Mouse (Mus musculus) stomach, embryonic 15.5 days (tissue): ENCODE results near the gene Gm9936. TPM values are rescaled to one million over a fixed set of nuclear protein-coding genes. Genes with fewer than 3 reads are reported as not detected.
"Not testable (repeated sequence)": the region's sequence is repeated elsewhere in the genome, so short reads cannot be mapped to it uniquely, and the experiment has no call there.

Experiments used
- ATAC-seq: fragments of 200-750 bp; cut with Nextera tagmentation; 2 replicates; pipeline ENCODE4 v1.8.0; 2017; ENCODE audit warnings: low read depth, moderate number of reproducible peaks, moderate TSS enrichment; ENCODE audit not compliant: insufficient read depth, low FRiP score
- H3K27ac ChIP-seq: fragments of 300-500 bp; sonication (generic); 2 replicates; pipeline ENCODE4 v1.5.1; 2015; ENCODE audit warnings: mild to moderate bottlenecking, inconsistent platforms
- H3K27me3 ChIP-seq: fragments of 300-500 bp; sonication (generic); replicated peaks from 2 replicates; pipeline ENCODE4 v1.6.1; 2015; ENCODE audit warnings: inconsistent platforms
- H3K36me3 ChIP-seq: fragments of 300-500 bp; sonication (generic); 2 replicates; pipeline ENCODE4 v1.6.1; 2015; ENCODE audit warnings: inconsistent platforms
- H3K4me1 ChIP-seq: fragments of 300-500 bp; sonication (generic); 2 replicates; pipeline ENCODE4 v1.6.1; 2015; ENCODE audit warnings: inconsistent platforms
- H3K4me2 ChIP-seq: fragments of 300-500 bp; sonication (generic); 2 replicates; pipeline ENCODE4 v1.6.1; 2015; ENCODE audit warnings: mild to moderate bottlenecking, inconsistent platforms
- H3K4me3 ChIP-seq: fragments of 300-500 bp; sonication (generic); replicated peaks from 2 replicates; pipeline ENCODE4 v1.5.1; 2015; ENCODE audit warnings: inconsistent platforms
- H3K9ac ChIP-seq: fragments of 300-500 bp; sonication (generic); 2 replicates; pipeline ENCODE4 v1.6.1; 2015; ENCODE audit warnings: inconsistent platforms
- H3K9me3 ChIP-seq: fragments of 300-500 bp; sonication (generic); 2 replicates; pipeline ENCODE4 v1.6.1; 2016; ENCODE audit warnings: inconsistent platforms
- WGBS: fragments of 180-500 bp; shearing (Covaris S2); methylation state at CpG from one replicate; pipeline ENCODE4 v1.1.7; 2015; 5-methylcytosine and 5-hydroxymethylcytosine counted together
- polyA plus RNA-seq: library from polyadenylated mRNA; unstranded; fragments of >200 nt; fragmentation: Nextera tagmentation; extraction: Ambion mirVana; gene quantifications from 2 replicates; pipeline ENCODE4 v1.2.1, GENCODE M21; 2015

Gene Gm9936
- polyA plus RNA-seq, 1 experiment from 2014 or later = 0.12 TPM

DNA sequence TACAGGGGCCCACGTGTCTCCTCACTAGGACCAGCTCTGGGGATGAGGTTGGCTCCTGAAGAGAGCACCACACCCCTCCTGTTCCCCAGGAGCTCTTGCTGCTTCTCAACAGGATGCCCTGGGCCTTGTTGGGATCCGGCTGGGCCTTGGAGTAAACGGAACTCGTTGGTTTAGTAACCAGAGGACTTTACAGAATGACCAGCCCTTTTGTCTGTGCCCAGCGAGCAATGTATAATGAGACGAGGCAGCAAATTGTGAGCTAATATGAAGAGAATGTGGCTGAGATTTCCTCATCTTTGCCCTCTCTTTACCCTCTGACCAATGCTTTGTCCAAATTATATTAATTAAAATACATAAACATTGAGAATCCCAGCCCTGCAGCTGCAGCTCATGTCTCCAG, 17.8 kb upstream of the Gm9936 start:
- no peak overlapping the region for H3K4me3 ChIP-seq
- ATAC-seq = no peak
- no peaks in the 10 kb centered on the region for H3K4me1 ChIP-seq
- no peaks in the 10 kb centered on the region for H3K27me3 ChIP-seq
- no peak overlapping the region for H3K9ac ChIP-seq
- no peak overlapping the region for H3K4me2 ChIP-seq
- no peak overlapping the region for H3K27ac ChIP-seq
- 54% methylated on average over 6 of the region's 6 CpGs for WGBS
- H3K36me3 ChIP-seq = no peaks in the 10 kb centered on the region
- no peaks in the 10 kb centered on the region for H3K9me3 ChIP-seq

DNA sequence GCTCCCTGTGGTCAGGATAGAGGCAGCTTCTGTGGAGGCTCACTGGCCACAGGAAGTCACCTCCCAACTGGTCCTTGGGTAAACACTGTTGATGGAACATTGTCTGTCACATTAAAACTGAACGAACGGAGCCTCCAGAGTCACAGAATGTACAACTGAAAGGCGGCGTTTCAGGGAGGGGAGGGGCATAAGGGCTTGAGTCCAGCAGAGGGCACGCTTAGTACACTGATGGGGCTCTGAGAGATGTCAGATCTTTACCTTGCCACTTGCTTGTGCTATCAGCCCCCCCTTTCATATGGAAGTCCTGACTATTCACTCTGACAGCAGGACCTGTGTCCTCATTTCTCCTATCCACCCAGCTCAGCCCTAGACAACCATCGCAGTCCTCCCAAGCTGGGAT, 17.4 kb upstream of the Gm9936 start:
- Histone ChIP-seq H3K4me3 (no peak overlapping the region), H3K27me3 (no peaks in the 10 kb centered on the region), H3K27ac (no peak overlapping the region), H3K9me3 (no peaks in the 10 kb centered on the region), H3K4me1 (no peaks in the 10 kb centered on the region), H3K9ac (no peak overlapping the region), H3K36me3 (no peaks in the 10 kb centered on the region), H3K4me2 (no peak overlapping the region)
- no peak for ATAC-seq
- 37% methylated on average over 6 of the region's 6 CpGs for WGBS

DNA sequence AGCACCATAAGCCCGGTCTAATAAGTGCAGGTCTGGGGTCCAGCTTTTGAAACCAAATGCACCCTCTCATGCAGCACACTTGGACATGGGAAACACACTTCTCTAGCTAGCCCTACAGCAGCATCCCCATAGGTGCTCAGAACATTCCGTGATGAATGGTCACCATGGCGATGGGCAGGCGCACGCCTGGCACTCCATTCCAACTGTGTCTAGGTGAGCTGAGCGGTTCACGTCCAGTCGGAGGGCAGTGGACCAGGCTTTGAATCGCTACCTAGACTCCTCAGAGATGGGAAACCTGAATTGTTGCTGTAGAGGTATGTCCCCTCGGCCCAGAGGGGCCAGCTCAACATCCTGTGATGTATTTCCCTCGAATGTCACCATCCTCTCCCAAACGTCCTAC, 6.8 kb upstream of the Gm9936 start:
- no peaks in the 10 kb centered on the region for H3K27me3 ChIP-seq
- no peak overlapping the region for H3K27ac ChIP-seq
- H3K4me2 ChIP-seq = no peak overlapping the region
- WGBS = 90% methylated on average over 12 of the region's 12 CpGs
- H3K4me1 ChIP-seq = no peaks in the 10 kb centered on the region
- H3K36me3 ChIP-seq = no peaks in the 10 kb centered on the region
- H3K9ac ChIP-seq = no peak overlapping the region
- ATAC-seq = no peak
- H3K9me3 ChIP-seq = no peaks in the 10 kb centered on the region
- no peak overlapping the region for H3K4me3 ChIP-seq

DNA sequence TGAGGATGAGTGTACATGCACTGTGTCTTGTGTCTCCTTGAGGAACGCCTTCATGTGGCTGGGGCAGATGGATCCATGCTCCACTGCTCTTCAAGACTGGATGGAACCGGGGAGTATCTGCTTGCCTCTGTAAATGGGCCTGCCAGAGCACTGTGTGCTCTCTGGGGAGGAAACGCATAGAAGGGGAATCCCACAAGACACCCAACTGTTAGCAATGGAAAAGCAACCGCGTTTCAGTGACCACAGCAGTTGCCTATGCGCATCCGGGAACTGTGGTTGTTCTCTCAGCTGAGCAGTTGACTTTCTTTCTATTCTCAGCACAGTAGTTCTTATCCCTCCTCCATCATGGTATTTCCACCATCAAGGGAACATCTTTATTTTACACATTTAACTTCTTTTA, 6.3 kb upstream of the Gm9936 start:
- H3K9ac ChIP-seq = no peak overlapping the region
- 86% methylated on average over 7 of the region's 7 CpGs for whole genome bisulfite sequencing
- no peaks in the 10 kb centered on the region for H3K9me3 ChIP-seq
- ATAC-seq = no peak
- H3K4me2 ChIP-seq = no peak overlapping the region
- no peaks in the 10 kb centered on the region for H3K27me3 ChIP-seq
- H3K36me3 ChIP-seq = no peaks in the 10 kb centered on the region
- no peak overlapping the region for H3K27ac ChIP-seq
- no peak overlapping the region for H3K4me3 ChIP-seq
- no peaks in the 10 kb centered on the region for H3K4me1 ChIP-seq

DNA sequence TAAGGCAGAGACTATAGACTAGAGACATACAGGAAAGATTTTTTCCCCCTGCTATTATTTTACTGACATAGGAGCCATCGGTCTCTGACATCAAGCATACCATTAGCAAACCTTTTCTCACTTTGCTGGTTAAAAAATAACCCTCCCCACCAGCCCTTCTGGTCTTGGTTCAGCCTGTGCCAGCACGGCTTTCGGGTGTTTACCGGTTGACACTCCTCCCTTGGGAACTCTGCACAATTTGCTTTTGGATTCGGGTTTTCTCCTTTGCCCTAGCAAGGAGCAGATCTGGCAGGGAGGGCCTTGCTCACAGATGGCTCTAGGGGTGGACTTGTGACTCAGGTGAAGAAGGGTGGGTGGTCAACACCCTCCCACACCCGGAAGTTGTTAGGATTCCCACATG, 3.2 kb upstream of the Gm9936 start:
- H3K4me2 ChIP-seq = no peak overlapping the region
- H3K4me3 ChIP-seq = no peak overlapping the region
- H3K9ac ChIP-seq = no peak overlapping the region
- no peak for ATAC-seq
- 52% methylated on average over 6 of the region's 6 CpGs for WGBS
- H3K9me3 ChIP-seq = no peaks in the 10 kb centered on the region
- H3K36me3 ChIP-seq = no peaks in the 10 kb centered on the region
- H3K27me3 ChIP-seq = 0 out of 2 replicates have a peak, but pooled peaks cover 10% of the 10 kb centered on the region
- no peak overlapping the region for H3K27ac ChIP-seq
- H3K4me1 ChIP-seq = 0 out of 2 replicates have a peak, but pooled peaks cover 3% of the 10 kb centered on the region

DNA sequence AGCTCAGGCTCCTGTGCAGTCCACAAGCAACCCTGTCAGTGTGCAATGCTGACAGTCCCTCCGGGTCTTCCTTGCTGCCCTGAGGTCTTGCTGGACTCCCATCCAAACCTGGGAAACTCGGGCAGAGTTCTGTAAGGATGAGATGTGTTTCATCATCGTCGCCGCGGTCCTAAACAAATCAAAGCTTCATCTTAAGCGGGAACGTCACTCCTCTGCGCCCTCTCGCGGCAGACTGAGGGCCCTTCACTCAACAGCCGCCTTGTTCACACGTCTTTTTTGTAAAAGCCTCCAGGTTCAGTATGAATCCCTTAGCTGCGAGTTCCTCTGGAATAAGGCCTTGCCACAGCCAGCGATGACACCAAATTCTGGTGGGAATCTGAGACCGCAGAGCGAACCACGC, 771 bp upstream of the Gm9936 start:
- peak overlapping the region; percentile 60 for H3K4me2 ChIP-seq
- H3K4me3 ChIP-seq = peak overlapping the region; percentile 29
- 5% methylated on average over 18 of the region's 18 CpGs for WGBS
- H3K9ac ChIP-seq = no peak overlapping the region
- H3K27ac ChIP-seq = no peak overlapping the region
- H3K27me3 ChIP-seq = 0 out of 2 replicates have a peak, but pooled peaks cover 10% of the 10 kb centered on the region
- no peaks in the 10 kb centered on the region for H3K36me3 ChIP-seq
- 0 out of 2 replicates have a peak, but pooled peaks cover 3% of the 10 kb centered on the region for H3K4me1 ChIP-seq
- ATAC-seq = no peak
- H3K9me3 ChIP-seq = no peaks in the 10 kb centered on the region

DNA sequence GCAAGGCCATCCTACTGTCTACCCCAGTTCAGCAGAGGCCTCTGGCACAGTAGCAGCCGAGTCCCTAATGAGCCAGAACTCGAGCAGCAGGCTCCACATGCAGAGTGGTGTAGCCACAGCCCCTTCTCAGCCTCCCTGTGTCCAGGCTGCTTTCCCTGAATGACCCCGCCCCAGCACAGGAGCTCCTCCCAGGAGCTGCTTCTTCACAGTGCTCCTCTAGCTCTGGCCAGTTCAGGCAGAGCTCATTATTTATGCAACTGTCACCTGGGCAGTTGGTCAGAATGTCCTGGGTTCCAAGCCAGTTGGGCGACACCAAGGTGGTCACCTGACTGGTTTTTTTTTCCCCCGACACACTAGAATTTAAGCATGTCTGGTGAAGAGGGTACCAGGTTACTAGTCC, 5.1 kb downstream of the Gm9936 start, which contains the start of gene 4930519G04Rik:
Gene 4930519G04Rik (plus strand): TSS at position 301 of the 400 bp plus-strand sequence.
- ATAC-seq, H3K9me3 ChIP-seq, H3K27me3 ChIP-seq, H3K9ac ChIP-seq, H3K4me3 ChIP-seq, H3K4me2 ChIP-seq, H3K4me1 ChIP-seq, H3K27ac ChIP-seq, H3K36me3 ChIP-seq: not testable (repeated sequence)
- 80% methylated on average over 3 of the region's 5 CpGs for WGBS

DNA sequence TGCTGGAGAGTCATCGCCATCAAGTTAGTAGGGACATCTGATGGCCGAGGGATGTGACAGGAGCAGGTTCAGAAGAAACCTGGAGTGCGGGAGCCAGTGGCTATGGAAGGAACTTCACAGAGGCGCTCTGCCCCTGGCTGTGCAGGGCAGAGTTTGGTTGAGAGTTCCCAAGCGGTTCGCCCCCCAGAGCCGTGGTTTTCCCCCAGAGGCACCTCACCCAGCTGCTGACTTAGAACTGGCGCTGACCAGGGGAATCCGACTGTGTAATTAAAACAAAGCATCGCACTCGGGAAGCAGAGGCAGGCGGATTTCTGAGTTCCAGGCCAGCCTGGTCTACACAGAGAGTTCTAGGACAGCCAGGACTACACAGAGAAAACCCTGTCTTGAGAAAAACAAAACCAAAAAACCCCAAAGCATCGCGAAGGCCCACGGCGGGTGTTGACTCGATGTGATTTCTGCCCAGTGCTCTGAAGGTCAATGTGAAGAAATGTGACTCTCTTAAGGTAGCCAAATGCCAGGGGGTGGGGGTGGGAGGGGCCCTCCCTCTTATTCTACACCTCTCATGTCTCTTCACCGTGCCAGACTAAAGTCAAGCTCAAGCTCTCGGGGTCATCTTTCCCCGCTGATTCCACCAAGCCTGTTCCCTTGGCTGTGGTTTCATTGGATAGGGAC, 6.8 kb downstream of the Gm9936 start:
- no peak overlapping the region for H3K27ac ChIP-seq
- ATAC-seq = no peak
- H3K4me2 ChIP-seq = no peak overlapping the region
- H3K27me3 ChIP-seq = no peaks in the 10 kb centered on the region
- 80% methylated on average over 20 of the region's 20 CpGs for WGBS
- no peaks in the 10 kb centered on the region for H3K4me1 ChIP-seq
- H3K36me3 ChIP-seq = no peaks in the 10 kb centered on the region
- no peak overlapping the region for H3K9ac ChIP-seq
- H3K9me3 ChIP-seq = no peaks in the 10 kb centered on the region
- no peak overlapping the region for H3K4me3 ChIP-seq

DNA sequence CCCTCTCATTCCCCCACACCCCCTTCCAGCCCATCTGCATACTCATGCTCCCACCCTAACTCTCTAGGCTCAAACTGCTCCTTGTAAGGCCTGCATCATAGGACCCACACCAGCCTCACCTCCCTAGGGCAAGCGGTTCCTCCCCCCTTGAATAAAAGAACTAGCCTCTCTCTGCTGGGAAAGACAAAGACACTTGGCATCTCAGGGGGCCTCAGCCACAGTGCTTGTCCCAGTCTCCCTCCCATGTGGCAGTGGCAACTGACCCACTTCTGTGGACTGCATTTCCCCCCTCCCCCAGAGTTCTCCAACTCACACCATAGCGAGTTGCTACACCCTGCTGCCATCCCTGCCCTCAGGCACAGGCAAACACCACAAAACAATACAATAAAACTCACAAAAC, 14.1 kb downstream of the Gm9936 start:
- H3K9me3 ChIP-seq, H3K4me1 ChIP-seq, H3K9ac ChIP-seq, H3K4me2 ChIP-seq, H3K36me3 ChIP-seq, H3K4me3 ChIP-seq, H3K27me3 ChIP-seq, ATAC-seq, H3K27ac ChIP-seq: not testable (repeated sequence)
- 73% methylated on average over 2 of the region's 2 CpGs for WGBS

DNA sequence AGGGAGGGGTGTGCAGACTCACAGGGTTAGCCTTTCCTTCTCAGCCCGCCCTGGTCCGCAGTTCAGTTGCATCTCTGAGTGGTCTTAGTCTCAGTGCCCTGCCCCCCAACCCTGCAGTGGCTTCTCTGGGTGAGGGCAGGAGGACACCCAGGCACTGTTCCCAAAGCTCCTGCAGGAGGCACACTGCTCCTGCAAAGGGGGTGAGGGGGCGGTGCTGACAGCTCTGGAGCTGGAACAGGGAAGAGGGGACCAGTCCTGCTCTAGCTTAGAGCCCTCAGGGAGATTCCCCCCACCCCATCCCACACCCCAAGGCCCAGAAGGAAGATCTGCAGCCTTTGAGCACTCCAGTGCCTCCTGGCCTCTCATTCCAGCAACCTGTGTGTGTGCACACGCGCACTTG, 15.8 kb downstream of the Gm9936 start:
- Histone ChIP-seq H3K4me3 (no peak overlapping the region), H3K4me2 (no peak overlapping the region), H3K9me3 (no peaks in the 10 kb centered on the region), H3K36me3 (no peaks in the 10 kb centered on the region), H3K27ac (no peak overlapping the region), H3K9ac (no peak overlapping the region), H3K4me1 (0 out of 2 replicates have a peak, but pooled peaks cover 8% of the 10 kb centered on the region), H3K27me3 (no peaks in the 10 kb centered on the region)
- 63% methylated on average over 5 of the region's 5 CpGs for WGBS
- ATAC-seq = no peak

DNA sequence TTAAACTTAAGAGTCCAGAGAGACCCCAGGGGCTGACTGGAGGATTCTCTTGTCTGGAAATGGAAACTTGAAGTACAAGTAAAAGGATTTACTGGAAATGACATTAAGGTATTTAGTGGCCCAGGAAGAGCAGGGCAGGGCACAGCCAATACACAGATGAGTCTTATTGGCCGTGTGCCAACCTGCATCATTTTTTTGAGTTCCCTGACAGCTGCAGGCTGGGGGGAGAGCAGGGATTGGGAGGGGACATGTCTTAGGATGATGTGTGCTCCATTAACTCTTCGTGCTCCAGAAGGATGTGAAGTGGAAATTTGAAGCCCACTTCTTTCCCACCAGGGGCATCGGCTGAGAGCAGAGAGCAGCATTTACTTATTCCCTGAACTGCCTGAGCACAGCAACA, 16.3 kb downstream of the Gm9936 start:
- H3K27me3 ChIP-seq, ATAC-seq, H3K27ac ChIP-seq, H3K4me1 ChIP-seq, H3K9ac ChIP-seq, H3K36me3 ChIP-seq, H3K4me3 ChIP-seq, H3K9me3 ChIP-seq, H3K4me2 ChIP-seq: not testable (repeated sequence)
- WGBS = 36% methylated on average over 3 of the region's 3 CpGs

DNA sequence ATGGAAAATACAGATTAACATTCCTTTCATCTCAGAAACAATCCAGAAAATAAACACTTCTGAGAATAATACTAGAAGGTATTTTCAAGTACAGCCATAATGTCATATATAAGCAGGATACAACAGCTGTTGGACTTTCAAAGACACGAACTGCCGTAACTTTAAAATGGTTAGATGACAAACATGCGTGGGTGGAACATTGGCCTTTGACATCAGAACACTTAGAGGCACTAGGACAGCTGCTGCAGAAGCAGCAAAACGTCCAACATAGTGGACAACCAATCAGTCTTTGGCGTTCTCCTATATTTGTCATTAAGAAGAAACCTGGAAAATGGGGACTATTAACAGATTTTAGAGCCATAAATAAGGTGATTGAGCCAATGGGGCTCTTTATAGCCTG, 18.0 kb downstream of the Gm9936 start:
- not testable (repeated sequence) for H3K27ac ChIP-seq, H3K4me2 ChIP-seq, H3K27me3 ChIP-seq, H3K36me3 ChIP-seq, H3K4me3 ChIP-seq, H3K9me3 ChIP-seq, H3K4me1 ChIP-seq, ATAC-seq, H3K9ac ChIP-seq
- WGBS = 37% methylated on average over 5 of the region's 5 CpGs

DNA sequence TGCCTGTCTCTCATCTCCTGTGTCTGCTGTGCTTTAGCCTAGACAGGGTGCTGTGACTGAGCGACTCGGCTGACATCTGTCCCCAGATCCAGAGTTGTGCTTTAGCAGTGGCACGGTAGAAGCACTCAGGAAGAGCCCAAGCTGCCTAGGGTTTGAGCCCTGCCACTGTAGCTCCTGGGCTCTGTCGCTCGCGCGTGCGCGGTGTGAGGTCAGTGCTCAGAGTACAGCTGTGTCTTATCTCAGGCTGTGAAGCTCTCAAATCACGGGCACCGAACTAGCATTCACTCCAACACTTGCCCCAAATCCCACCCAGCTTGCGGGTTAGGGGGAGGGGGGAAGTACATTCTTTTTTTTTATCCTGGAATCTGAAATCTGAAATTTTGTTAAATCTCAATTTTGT, 21.6 kb downstream of the Gm9936 start:
- Histone ChIP-seq H3K4me2 (no peak overlapping the region), H3K4me1 (0 out of 2 replicates have a peak, but pooled peaks cover under 1% of the 10 kb centered on the region), H3K27ac (no peak overlapping the region), H3K27me3 (no peaks in the 10 kb centered on the region), H3K4me3 (no peak overlapping the region), H3K9me3 (no peaks in the 10 kb centered on the region), H3K9ac (no peak overlapping the region), H3K36me3 (no peaks in the 10 kb centered on the region)
- 36% methylated on average over 12 of the region's 12 CpGs for WGBS
- ATAC-seq = no peak
